Mouse (Mus musculus) spleen, adult 2 months (tissue): ENCODE measurements around the gene Eif4a2.
"Not testable (repeated sequence)": the region's sequence is repeated elsewhere in the genome, so short reads cannot be mapped to it uniquely, and the experiment has no call there.

Source experiments
- CTCF ChIP-seq: fragments of 200-500 bp; IDR thresholded peaks from 2 replicates; pipeline ENCODE4 v1.5.1; 2011; ENCODE audit warnings: mild to moderate bottlenecking, inconsistent platforms; ENCODE audit not compliant: insufficient read depth, insufficient read length, insufficient replicate concordance; ENCODE audit errors: extremely low read depth
- POLR2A ChIP-seq: fragments of 200-500 bp; IDR thresholded peaks from 2 replicates; pipeline ENCODE4 v1.6.1; 2011; ENCODE audit warnings: low read depth, low read length, inconsistent platforms

DNA sequence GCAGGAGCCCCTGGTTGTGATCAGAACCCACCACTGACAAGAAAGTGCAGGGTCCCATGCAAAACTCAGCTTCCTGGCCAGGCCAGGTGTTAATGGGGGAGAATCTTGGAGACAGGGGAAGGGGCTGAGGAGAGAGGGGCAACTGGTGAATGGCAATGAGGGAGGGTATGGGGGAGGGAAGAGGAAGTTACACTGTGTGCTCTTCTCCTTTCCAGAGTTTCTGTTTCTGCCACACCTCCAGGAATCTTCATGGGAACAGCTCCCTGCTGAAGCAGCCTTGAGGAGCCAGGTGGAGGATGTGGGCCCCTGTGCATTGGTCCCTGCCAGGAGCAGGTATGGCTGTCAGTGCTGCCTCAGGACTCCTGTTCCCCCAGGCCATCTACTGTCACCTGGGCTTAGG, 15.9 kb upstream of the Eif4a2 start:
- TF ChIP-seq CTCF, POLR2A: not testable (repeated sequence)
